Mouse (Mus musculus) midbrain, postnatal 0 days (tissue): ENCODE measurements around the gene Gpatch1. TPM values are rescaled to one million over a fixed set of nuclear protein-coding genes. Genes with fewer than 3 reads are reported as not detected.

Source experiments
- ATAC-seq: fragments of 200-750 bp; cut with Nextera tagmentation; 2 replicates; pipeline ENCODE4 v1.8.0; 2017; ENCODE audit warnings: moderate number of reproducible peaks, mild to moderate bottlenecking, moderate TSS enrichment, moderate library complexity; ENCODE audit not compliant: low FRiP score
- DNase-seq: peaks from one replicate; pipeline ENCODE4 v3.0.0-alpha.2; 2015; ENCODE audit warnings: low spot score
- H3K27ac ChIP-seq: fragments of 300-500 bp; sonication (generic); 2 replicates; pipeline ENCODE4 v1.5.1; 2014; ENCODE audit warnings: low read depth, mild to moderate bottlenecking, low read length, mixed read lengths
- H3K27me3 ChIP-seq: fragments of 300-500 bp; sonication (generic); 2 replicates; pipeline ENCODE4 v1.6.1; 2014; ENCODE audit warnings: low read length, control low read depth, mixed read lengths; ENCODE audit not compliant: insufficient read depth
- H3K36me3 ChIP-seq: fragments of 300-500 bp; sonication (generic); 2 replicates; pipeline ENCODE4 v1.6.1; 2014; ENCODE audit warnings: low read length, control low read depth, mixed read lengths; ENCODE audit not compliant: insufficient read depth
- H3K4me1 ChIP-seq: fragments of 300-500 bp; sonication (generic); 2 replicates; pipeline ENCODE4 v1.6.1; 2014; ENCODE audit warnings: mild to moderate bottlenecking, control low read depth, antibody characterized with exemption, low read length, mixed read lengths; ENCODE audit not compliant: insufficient read depth
- H3K4me2 ChIP-seq: fragments of 300-500 bp; sonication (generic); 2 replicates; pipeline ENCODE4 v1.6.1; 2014; ENCODE audit warnings: low read depth, mild to moderate bottlenecking, low read length, mixed read lengths; ENCODE audit not compliant: poor library complexity, severe bottlenecking
- H3K4me3 ChIP-seq: fragments of 300-500 bp; sonication (generic); 2 replicates; pipeline ENCODE4 v1.5.1; 2014; ENCODE audit warnings: low read depth, mild to moderate bottlenecking, low read length, moderate library complexity
- H3K9ac ChIP-seq: fragments of 300-500 bp; sonication (generic); replicated peaks from 2 replicates; pipeline ENCODE4 v1.6.1; 2014; ENCODE audit warnings: mild to moderate bottlenecking, low read length, moderate library complexity, mixed read lengths; ENCODE audit not compliant: poor library complexity, severe bottlenecking
- H3K9me3 ChIP-seq: fragments of 300-500 bp; sonication (generic); 2 replicates; pipeline ENCODE4 v1.6.1; 2016; ENCODE audit warnings: low read length, control low read depth
- CTCF ChIP-seq: IDR thresholded peaks from 2 replicates; pipeline ENCODE4 v1.5.1; 2016; ENCODE audit warnings: antibody characterized with exemption, mild to moderate bottlenecking
- WGBS: fragments of 180-500 bp; shearing (Covaris S2); extraction: QIAGEN DNeasy Blood & Tissue Kit; methylation state at CpG from one replicate; pipeline ENCODE4 v1.1.7; 2014; 5-methylcytosine and 5-hydroxymethylcytosine counted together
- polyA plus RNA-seq: library from polyadenylated mRNA; unstranded; fragments of >200 nt; fragmentation: Nextera tagmentation; extraction: Ambion mirVana; gene quantifications from 2 replicates; pipeline ENCODE4 v1.2.1, GENCODE M21; 2015
- total RNA-seq: library from RNA; depleted of rRNA; stranded (reverse); fragments of >200 nt; gene quantifications from 2 replicates; pipeline ENCODE4 v1.2.3, GENCODE M21; 2014; rRNA removed

Gene Gpatch1
- total and polyA plus RNA-seq, 2 experiments from 2014 or later = 8.0 to 21.9 TPM

DNA sequence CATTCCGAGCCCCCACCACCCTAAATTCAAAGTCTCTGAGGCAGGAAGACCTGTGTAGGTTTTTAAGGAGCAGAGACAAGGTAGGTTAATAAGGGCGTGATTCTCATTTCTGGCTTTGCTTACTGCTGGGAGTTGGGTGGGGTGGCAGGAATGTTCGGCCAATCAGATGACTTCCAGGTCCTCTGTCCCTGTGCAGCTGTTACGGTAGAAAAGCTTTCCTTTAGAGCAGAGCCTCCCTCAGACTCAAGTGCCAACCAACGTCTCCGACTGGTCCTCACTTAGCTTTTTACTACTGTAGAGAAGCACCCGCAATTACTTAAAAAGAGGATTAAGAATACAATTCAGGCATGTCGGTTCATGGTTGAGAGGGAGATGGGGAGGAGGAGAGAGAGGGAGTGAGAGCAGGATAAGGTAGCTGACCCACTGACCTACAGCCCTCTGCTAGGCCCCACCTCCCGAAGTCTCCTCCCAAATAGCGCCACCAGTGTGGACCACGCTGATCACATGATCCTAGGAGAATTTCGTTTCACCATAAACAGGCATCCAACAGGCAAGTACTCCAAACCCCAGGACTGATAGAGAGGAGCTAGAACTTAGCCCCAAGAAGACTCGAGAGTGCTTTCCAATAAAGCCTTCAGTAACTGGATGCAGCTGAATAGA lies 85.3 kb downstream of the Gpatch1 start:
- 35% methylated on average over 13 of the region's 13 CpGs for WGBS
- ATAC-seq (no peak), DNase-seq (no peak)
- Histone ChIP-seq H3K9ac (no peak overlapping the region), H3K9me3 (no peaks in the 10 kb centered on the region), H3K36me3 (no peaks in the 10 kb centered on the region), H3K27ac (no peak overlapping the region), H3K4me1 (no peaks in the 10 kb centered on the region), H3K27me3 (no peaks in the 10 kb centered on the region), H3K4me3 (no peak overlapping the region), H3K4me2 (no peak overlapping the region)
- TF ChIP-seq CTCF = 0 out of 2 replicates have a peak, but pooled peaks have one; percentile 4

- Histone ChIP-seq H3K4me3 (no peak overlapping the region), H3K9me3 (no peaks in the 10 kb centered on the region), H3K4me1 (no peaks in the 10 kb centered on the region), H3K27me3 (no peaks in the 10 kb centered on the region), H3K9ac (no peak overlapping the region), H3K27ac (no peak overlapping the region), H3K36me3 (no peaks in the 10 kb centered on the region), H3K4me2 (no peak overlapping the region)
- DNase-seq (no peak), ATAC-seq (no peak)
- 65% methylated on average over 3 of the region's 3 CpGs for WGBS
- peak; percentile 72 for TF ChIP-seq CTCF
Measured at GRCm38 (mm10) chr7:35230333-35230732, 87.9 kb downstream of the Gpatch1 start.

Other genes starting within 250 kb of the Gpatch1 start
- gene Cebpa, start 199.1 kb downstream of the Gpatch1 start, total RNA-seq = 3.9 and 11.3 TPM in 2 replicates
- 0.44 and 0.67 TPM in 2 replicates for gene Cebpa, start 199.1 kb downstream of the Gpatch1 start, polyA plus RNA-seq
- gene Slc7a10, start 132.1 kb downstream of the Gpatch1 start, total RNA-seq = 37.1 and 39.1 TPM in 2 replicates
- 24.1 and 29.4 TPM in 2 replicates for gene Slc7a10, start 132.1 kb downstream of the Gpatch1 start, polyA plus RNA-seq
- gene Lrp3, start 102.9 kb downstream of the Gpatch1 start, total RNA-seq = 136 and 159 TPM in 2 replicates
- 21.7 and 23.7 TPM in 2 replicates for gene Lrp3, start 102.9 kb downstream of the Gpatch1 start, polyA plus RNA-seq
- 3.1 and 3.5 TPM in 2 replicates for gene Rhpn2, start 15.7 kb upstream of the Gpatch1 start, total RNA-seq
- 1.7 and 1.9 TPM in 2 replicates for gene Rhpn2, start 15.7 kb upstream of the Gpatch1 start, polyA plus RNA-seq
- gene Faap24, start 78.4 kb upstream of the Gpatch1 start, total RNA-seq = 5.8 and 8.8 TPM in 2 replicates
- 10.4 and 11.5 TPM in 2 replicates for gene Faap24, start 78.4 kb upstream of the Gpatch1 start, polyA plus RNA-seq
- 7.7 and 15.1 TPM in 2 replicates for gene Cep89, start 78.6 kb upstream of the Gpatch1 start, total RNA-seq
- 27.5 and 27.6 TPM in 2 replicates for gene Cep89, start 78.6 kb upstream of the Gpatch1 start, polyA plus RNA-seq
- not detected in 2 replicates for gene Slc7a9, start 130.4 kb upstream of the Gpatch1 start, total RNA-seq
- 0.59 TPM in 1 of 2 replicates, not detected in the other for gene Slc7a9, start 130.4 kb upstream of the Gpatch1 start, polyA plus RNA-seq
- gene Tdrd12, start 219.3 kb upstream of the Gpatch1 start, total RNA-seq = 0.19 and 0.38 TPM in 2 replicates
- gene Tdrd12, start 219.3 kb upstream of the Gpatch1 start, polyA plus RNA-seq = 0.58 and 0.79 TPM in 2 replicates
- 49.3 and 57.7 TPM in 2 replicates for gene Nudt19, start 237.9 kb upstream of the Gpatch1 start, total RNA-seq
- gene Nudt19, start 237.9 kb upstream of the Gpatch1 start, polyA plus RNA-seq = 128 and 141 TPM in 2 replicates